Comparison of ENCODE assay signal across 13 mouse cellular contexts in the genomic region with DNA sequence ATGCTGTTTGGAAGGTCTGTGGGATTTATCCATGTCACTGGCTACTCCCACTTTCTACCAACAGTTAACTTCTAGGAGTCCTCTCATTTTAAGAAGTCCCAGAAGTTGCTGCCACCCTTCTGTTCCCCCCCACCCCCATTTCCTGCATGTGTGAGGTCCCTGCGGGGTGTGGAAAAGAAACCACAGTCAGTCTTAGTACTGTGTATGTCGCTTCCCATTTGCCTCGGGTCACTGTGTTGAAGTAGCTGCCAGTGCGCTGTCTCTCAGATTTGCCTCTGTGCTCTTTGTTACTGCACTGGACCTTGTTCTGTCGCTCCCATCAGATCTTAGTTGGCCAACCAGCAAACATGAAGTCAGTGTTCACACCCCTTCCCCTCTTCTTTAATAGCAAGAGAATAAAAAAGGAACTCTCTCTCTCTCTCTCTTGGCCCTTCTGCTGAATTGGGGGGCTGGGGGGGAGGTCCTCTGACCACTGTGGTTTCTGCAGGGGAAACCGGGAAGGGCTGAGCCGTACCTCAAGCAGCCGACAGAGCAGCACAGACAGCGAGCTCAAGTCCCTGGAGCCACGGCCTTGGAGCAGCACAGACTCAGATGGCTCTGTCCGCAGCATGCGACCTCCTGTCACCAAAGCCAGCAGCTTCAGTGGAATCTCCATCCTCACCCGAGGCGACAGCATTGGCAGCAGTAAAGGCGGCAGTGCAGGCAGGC. TPM values are rescaled to one million over a fixed set of nuclear protein-coding genes. Genes with fewer than 3 reads are reported as not detected.
DNase-seq lines count a peak whose midpoint lies in the region; ATAC-seq and TF ChIP-seq lines count a peak whose summit lies in the region.
"Had no signal": no experiment of that assay in that cellular context is flagged by ENCODE, and none has a peak within 500 bp of the region (broad histone marks: within the 10 kb centered on the region; RNA-seq: fewer than 3 reads in every experiment).

No protein-coding gene starts in this region.

- no peak for TF ChIP-seq CTCF in heart, postnatal 0 days (IDR thresholded peaks at IDR 0.05; ENCODE audit: low read depth)

- no peak for TF ChIP-seq EP300 in heart, postnatal 0 days (IDR thresholded peaks at IDR 0.05; ENCODE audit: low read depth)

- no peak overlapping the region for H3K4me2 ChIP-seq in heart, postnatal 0 days (ENCODE audit: low read depth, low read length)
- H3K4me2 ChIP-seq: limb, embryonic 12.5 days had no signal

- peaks cover 53% of the 10 kb centered on the region for H3K36me3 ChIP-seq in heart, postnatal 0 days (replicated peaks; ENCODE audit: control insufficient read depth, insufficient read depth, low read length)
- peaks cover 79% of the 10 kb centered on the region for H3K36me3 ChIP-seq in megakaryocyte, embryonic 14.5 days (replicated peaks; ENCODE audit: low read length)

- 46% methylated on average over 15 of the region's 15 CpGs for WGBS in heart, postnatal 0 days

- no peak overlapping the region for H3K4me3 ChIP-seq in heart, postnatal 0 days (ENCODE audit: low read depth, low read length)
- peak overlapping the region; percentile 87 for H3K4me3 ChIP-seq in megakaryocyte, embryonic 14.5 days (replicated peaks)
- H3K4me3 ChIP-seq: limb, embryonic 12.5 days had no signal

- peak overlapping the region; percentile 16; the same call in 1 of the 2 replicates for H3K27ac ChIP-seq in heart, postnatal 0 days (ENCODE audit: low read depth)
- H3K27ac ChIP-seq: hindbrain, postnatal 0 days; limb, embryonic 12.5 days had no signal

- ATAC-seq in heart, postnatal 0 days (ENCODE audit: insufficient read depth, low read depth): no peak
- peak; percentile 81 to 83 for ATAC-seq in hematopoietic stem cell, adult 5-6 weeks (replicated peaks in 1 of 2; ENCODE audit: insufficient read depth in 1 of 2, low FRiP score in 2 of 2, low TSS enrichment in 1 of 2, low read depth in 1 of 2, poor library complexity in 2 of 2, severe bottlenecking in 2 of 2)
- ATAC-seq: hindbrain, postnatal 0 days had no signal

- no peaks in the 10 kb centered on the region; the same call in 1 of the 2 replicates for H3K9me3 ChIP-seq in heart, postnatal 0 days (replicated peaks; ENCODE audit: control insufficient read depth, low read length)
- peaks cover 3% of the 10 kb centered on the region for H3K9me3 ChIP-seq in megakaryocyte, embryonic 14.5 days
- H3K9me3 ChIP-seq: limb, embryonic 12.5 days had no signal

- H3K9ac ChIP-seq in heart, postnatal 0 days (replicated peaks; ENCODE audit: low read depth, low read length): no peak overlapping the region
- H3K9ac ChIP-seq: limb, embryonic 12.5 days had no signal

- H3K27me3 ChIP-seq in heart, postnatal 0 days (ENCODE audit: control insufficient read depth, insufficient read depth, low read length): no peaks in the 10 kb centered on the region
- no peaks in the 10 kb centered on the region for H3K27me3 ChIP-seq in megakaryocyte, embryonic 14.5 days (replicated peaks)
- H3K27me3 ChIP-seq: limb, embryonic 12.5 days had no signal

- DNase-seq in heart, postnatal 0 days (ENCODE audit: low spot score): no peak
- no peak for DNase-seq in heart, adult 9 months (ENCODE audit: low spot score in 2 of 2)
- peak; percentile 51 for DNase-seq in CD4-positive helper T cell, adult 2 months (ENCODE audit: low read depth, low spot score)
- DNase-seq in urinary bladder, postnatal 36 days (ENCODE audit: low spot score in 2 of 2): no peak
- DNase-seq in left cerebral cortex, adult 9 months (ENCODE audit: low spot score in 2 of 2): no peak
- no peak for DNase-seq in cerebellum, postnatal 36 days
- DNase-seq: adrenal gland, adult 8-10 months; cerebellum, postnatal 25 days; right cerebral cortex, postnatal 14 days had no signal

- H3K4me1 ChIP-seq in heart, postnatal 0 days (ENCODE audit: control insufficient read depth, insufficient read depth): no peaks in the 10 kb centered on the region; the same call in 1 of the 2 replicates
- peaks cover 30% of the 10 kb centered on the region for H3K4me1 ChIP-seq in megakaryocyte, embryonic 14.5 days

RNA-seq across cellular contexts. Expression of a gene that starts 30.1 kb away (rescaled TPM):
- 0.08 TPM in 1 of 2 replicates, not detected in the other for total RNA-seq in heart, postnatal 0 days (2014; rRNA removed; ENCODE audit: low replicate concordance)
- polyA plus RNA-seq in heart, postnatal 0 days (2015; fragmentation: Nextera tagmentation; extraction: Ambion mirVana): 0.30 TPM in 1 of 2 replicates, not detected in the other
- total RNA-seq in hematopoietic stem cell, adult 5-6 weeks (2017): 1.6 TPM in 1 of 2 replicates, not detected in the other
- polyA plus RNA-seq in megakaryocyte, embryonic 14.5 days (2012; ENCODE audit: insufficient read depth, low replicate concordance): 3.9 TPM in 1 of 2 replicates, not detected in the other

RNA-seq across cellular contexts. Expression of a gene that starts 43.3 kb away (rescaled TPM):
- 43.8 and 68.3 TPM in 2 replicates for total RNA-seq in heart, postnatal 0 days (2014; rRNA removed; ENCODE audit: low replicate concordance)
- 46.4 and 47.6 TPM in 2 replicates for polyA plus RNA-seq in heart, postnatal 0 days (2015; fragmentation: Nextera tagmentation; extraction: Ambion mirVana)
- not detected in 2 replicates for total RNA-seq in hematopoietic stem cell, adult 5-6 weeks (2017)
- 0.23 and 5.2 TPM in 2 replicates for polyA plus RNA-seq in megakaryocyte, embryonic 14.5 days (2012; ENCODE audit: insufficient read depth, low replicate concordance)

RNA-seq across cellular contexts. Expression of a gene that starts 50.8 kb away (rescaled TPM):
- 109 and 161 TPM in 2 replicates for total RNA-seq in heart, postnatal 0 days (2014; rRNA removed; ENCODE audit: low replicate concordance)
- polyA plus RNA-seq in heart, postnatal 0 days (2015; fragmentation: Nextera tagmentation; extraction: Ambion mirVana): 47.9 and 51.5 TPM in 2 replicates
- total RNA-seq in hematopoietic stem cell, adult 5-6 weeks (2017): 72.9 and 77.9 TPM in 2 replicates
- polyA plus RNA-seq in megakaryocyte, embryonic 14.5 days (2012; ENCODE audit: insufficient read depth, low replicate concordance): 143 and 168 TPM in 2 replicates

Comparison
In these comparisons a context has a peak if more than half of its experiments do, and no peak if none do; other contexts are left out.
1. RNA of a gene that starts 43.3 kb away (total RNA-seq): 43.8 to 68.3 TPM in heart, postnatal 0 days; not detected in hematopoietic stem cell, adult 5-6 weeks; every median in the first group is over 10 times any median in the second.